Mouse (Mus musculus) lung, adult 2 months (tissue): ENCODE measurements around the gene Defb19.

Experiments used
- CTCF ChIP-seq: fragments of 200-500 bp; IDR thresholded peaks from 2 replicates; pipeline ENCODE4 v1.5.1; 2011; ENCODE audit warnings: mild to moderate bottlenecking, low read length, control low read depth; ENCODE audit not compliant: insufficient read depth
- POLR2A ChIP-seq: fragments of 200-500 bp; IDR thresholded peaks from 2 replicates; pipeline ENCODE4 v1.6.1; 2011; ENCODE audit warnings: low read depth, mild to moderate bottlenecking, control low read depth, low read length, borderline replicate concordance; ENCODE audit errors: extremely low read depth

GRCm38 (mm10) chr2:152622953-152623352 is 42.8 kb upstream of the Defb19 start, which contains the start of gene Defb25:
- TF ChIP-seq CTCF (no peak), POLR2A (no peak)
